Mouse (Mus musculus) lung, postnatal 25 days (tissue): Measurements from ENCODE around the gene Zranb2.

Source experiments
- DNase-seq: peaks from one replicate; pipeline ENCODE4 v3.0.0; 2022; ENCODE audit warnings: low spot score

The Zranb2 gene

DNA sequence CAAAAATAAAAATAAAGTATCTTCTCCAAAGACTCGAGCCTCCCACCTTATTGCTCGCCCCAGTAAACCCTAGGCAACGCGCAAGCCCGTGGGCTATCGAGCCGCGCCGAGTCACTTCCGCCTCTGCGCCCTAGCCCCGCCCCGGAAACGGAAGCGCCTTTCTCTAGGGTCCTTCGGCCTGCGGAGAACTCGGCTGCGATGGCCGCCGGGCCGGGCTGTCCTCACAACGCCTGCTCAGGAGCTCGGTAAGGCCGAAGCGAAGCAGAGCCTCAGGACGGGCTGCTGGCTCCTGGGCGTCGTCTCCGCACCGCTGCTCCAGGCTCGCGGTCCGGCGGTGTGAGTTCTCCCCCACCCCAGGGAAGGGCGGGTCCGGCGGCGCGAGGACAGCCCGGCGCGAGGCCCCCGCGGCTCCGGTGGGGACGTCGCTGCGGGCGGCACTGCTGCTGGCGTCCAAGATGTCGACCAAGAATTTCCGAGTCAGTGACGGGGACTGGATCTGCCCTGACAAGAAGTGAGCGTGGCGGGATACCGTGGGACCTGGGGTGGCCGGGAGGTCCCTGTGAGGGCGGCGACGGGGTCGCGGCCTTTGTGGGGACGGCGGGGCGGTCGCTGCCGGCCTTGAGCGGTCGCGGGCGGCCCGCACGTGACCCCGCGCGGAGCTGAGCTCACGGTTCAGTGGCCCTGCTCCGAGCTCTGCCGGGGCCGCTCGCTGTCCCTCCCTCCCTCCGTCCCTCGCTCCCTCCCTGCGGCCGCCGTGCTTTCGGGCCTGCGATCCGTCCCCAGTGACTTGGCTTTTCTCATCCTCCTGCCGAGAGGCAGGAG is at the start of gene Zranb2:
Gene Zranb2, plus strand, starts transcription at position 197 of the 822 bp plus-strand sequence.
- DNase-seq: peak; percentile 93

DNA sequence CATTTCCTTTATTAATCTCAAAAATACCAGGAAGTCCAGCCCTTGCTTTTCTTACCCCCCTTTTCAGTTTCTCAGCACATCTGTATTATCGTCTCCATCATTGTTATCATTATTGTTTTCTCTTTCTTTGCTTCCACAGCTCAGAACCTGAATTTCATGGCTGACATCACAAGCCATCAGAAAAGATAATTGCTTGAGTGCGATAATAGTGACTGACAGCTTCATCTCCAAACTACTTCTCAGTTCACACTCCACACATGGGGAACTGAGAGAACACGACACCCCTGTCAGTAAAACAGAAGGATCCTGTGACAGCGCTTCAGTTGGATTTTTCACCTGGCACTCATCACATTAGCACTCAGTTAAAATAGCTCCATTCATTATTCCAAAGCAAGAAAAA is 41.9 kb upstream of the Zranb2 start:
- no peak for DNase-seq

DNA sequence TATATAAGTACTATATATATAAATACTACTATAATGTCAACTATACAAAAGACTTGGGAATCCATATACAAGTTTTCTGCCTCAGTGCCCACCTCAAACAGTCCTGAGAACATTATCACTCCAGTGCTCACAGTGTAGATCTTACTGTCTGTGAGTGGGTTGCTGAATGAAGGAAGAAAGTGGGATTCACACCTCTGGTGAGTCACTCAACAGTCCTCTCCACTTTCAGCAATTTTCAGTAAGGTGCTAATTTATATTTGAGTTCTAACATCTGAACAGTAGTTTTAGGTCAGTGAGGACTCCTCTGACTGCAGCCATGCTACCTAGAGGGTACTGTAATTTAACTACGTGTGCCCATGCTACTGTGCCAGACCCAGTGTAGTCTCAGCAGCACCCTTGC is 31.7 kb upstream of the Zranb2 start:
- no peak for DNase-seq

DNA sequence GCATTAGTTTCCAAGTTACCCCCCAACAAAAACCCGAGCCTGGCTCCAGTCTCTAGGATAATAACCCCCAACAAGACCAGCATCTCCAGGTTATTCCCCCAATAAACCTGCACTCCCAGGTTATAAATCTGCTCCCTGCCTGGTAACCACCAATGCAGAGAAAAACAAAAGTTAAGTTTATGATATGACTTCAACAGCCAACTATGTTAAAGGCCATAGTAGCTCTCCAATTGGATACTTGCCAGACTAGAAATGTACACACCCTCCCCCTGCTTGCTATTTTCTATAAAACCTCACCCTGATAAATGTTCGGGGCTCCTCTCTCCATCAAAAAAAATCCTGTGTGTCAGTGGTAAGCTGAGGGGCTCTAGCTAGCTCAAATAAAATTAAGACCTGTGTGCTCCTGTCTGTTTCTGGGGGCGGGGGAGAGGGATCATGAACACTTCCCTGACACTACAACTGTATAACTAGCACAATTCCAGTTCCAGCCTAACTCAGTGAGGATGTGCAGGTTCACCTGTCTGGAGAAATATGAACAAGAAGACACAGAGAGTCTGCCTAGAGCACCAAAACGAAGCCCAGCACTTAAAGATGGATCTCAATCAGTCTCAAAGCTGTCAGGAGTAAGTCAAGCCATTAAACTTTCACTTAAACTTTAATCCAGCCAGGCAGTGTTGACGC is 19.7 kb upstream of the Zranb2 start:
- DNase-seq: no peak

DNA sequence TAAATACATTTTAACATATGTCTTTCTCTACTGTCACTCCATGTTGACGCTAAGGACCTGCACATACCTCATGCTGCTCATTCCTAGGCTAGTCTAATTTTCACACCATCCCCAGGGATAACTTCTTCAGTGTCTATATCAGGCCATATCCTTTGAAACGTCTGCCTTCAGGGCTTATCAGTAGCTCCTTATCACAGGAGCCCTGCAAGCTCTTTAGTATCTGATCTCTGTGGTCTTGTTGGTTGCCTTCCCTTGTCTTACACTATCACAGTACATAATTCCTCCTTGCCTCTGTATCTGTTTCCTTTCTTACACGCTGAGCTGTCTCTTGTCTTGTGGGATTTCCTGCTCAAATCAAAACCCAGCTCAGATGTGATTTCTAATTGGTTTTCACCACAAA is 17.5 kb upstream of the Zranb2 start:
- no peak for DNase-seq

DNA sequence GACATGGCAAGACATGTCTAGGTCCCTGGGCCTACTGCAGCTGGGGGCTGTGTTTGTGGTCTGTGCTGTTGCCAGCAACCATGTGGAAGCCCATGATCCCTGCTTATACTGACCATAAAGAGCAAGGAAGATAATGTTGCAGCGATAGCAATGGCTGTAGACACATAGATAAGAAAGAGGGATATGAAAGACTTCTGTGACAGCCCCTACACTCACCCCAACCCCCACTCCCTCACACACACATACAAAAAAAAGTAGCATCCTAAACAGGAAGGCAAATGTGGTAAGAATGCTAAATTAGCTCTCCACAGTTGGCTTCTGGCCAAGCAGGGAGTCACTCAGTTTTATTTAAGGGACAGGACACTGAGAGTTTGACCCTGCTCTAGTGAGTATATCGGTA is 16.0 kb upstream of the Zranb2 start:
- DNase-seq: no peak

DNA sequence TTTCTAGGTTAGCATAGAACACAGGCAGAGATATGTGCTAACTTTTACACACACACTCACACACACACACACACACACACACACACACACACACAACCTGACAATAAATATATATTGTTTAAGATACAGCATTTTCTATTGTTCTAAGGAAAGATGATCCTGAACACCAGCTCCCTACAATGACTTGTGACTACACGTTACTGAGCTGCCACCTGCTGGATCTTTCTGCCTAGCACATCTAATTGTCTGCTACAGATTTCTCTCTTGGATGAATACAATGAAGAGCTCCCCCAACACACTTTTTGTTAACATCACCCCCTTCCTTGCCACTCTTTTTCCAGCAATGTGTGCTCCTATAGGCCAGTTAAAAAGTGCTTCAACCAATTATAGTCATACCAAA is 13.5 kb upstream of the Zranb2 start:
- no peak for DNase-seq

DNA sequence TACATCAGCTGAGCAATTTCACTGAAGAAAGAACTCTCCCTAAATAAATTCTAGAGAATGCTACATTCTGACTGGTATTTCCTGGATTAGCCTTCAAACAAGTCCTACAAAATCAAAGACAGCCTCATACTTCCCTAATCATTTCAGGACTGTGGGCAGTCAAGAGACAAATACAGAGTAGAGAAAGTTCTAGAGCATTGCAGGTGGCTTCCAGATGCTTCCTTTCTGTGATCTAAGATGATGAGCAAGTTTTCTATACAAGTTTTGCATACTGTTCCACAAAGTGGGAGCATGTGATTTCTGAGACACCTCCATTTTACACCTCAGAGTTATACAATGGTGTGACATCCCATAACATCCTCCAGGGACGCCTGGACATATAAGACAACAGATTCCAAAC is 10.1 kb upstream of the Zranb2 start:
- DNase-seq: no peak

DNA sequence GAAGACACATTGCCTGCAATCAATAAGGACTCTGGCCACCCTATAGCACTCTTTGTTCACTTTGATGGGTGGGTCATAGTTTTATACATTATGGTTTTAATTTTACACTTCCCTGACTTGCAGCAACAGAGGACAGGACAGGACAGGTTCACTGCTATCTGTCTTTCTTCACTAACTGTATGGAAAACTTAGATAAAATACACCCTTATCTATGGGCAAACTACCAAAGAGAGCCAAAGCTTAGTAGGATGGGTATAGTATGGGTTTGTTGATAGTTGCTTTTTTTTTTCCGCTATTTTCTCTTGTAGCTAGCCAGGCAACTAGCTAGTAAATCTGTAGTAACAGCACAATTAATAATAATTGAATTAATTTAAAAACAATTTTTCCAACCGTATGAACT is 2.4 kb upstream of the Zranb2 start:
- no peak for DNase-seq

DNA sequence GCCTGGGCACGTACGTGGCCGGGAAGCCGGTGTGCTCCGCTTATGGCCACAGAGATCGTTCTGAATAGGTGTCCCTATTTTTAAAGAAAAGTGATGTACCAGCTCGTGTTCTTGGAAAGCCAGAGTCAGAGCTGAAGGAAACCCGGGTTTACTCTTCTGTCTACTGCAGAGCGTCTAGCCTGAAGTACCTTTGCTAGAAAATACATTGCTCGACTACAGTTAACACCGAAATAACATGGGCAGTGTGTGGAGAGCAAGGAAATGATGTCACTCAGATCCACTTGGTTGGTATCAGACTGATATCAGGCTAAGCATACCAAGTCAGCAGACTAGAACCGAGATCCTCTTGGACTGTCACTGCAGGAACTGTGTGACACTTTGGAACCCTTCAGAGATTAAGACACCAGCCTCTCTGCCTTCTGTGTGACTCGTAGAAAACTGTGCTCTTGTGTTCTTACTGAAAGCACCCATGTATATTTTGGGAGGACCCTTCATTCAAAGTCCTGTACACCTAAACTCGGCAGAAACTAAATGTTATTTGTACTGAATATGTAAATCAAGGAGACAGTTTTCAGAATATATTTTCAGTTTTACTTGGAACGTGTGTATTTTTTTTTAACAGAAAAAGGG is 941 bp downstream of the Zranb2 start:
- DNase-seq: peak; percentile 1

DNA sequence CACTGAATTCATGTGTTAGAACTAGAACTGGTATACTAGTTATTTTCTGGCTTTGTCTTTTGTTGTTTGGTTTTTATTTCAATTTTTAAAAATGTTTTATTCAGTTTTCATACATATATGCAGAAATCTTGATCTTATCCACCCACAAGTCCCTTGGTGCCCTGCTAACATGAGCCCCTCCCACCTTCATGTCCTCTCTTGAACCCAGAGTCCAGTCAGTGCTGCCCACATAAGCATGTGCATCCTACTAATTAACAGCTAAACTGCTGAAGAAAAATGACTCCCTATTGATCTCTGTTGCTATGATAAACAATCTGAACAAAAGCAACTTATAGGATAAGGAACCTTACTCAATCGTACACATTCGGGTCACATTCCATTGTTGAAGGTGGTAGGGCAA is 15.4 kb downstream of the Zranb2 start:
- DNase-seq: no peak

DNA sequence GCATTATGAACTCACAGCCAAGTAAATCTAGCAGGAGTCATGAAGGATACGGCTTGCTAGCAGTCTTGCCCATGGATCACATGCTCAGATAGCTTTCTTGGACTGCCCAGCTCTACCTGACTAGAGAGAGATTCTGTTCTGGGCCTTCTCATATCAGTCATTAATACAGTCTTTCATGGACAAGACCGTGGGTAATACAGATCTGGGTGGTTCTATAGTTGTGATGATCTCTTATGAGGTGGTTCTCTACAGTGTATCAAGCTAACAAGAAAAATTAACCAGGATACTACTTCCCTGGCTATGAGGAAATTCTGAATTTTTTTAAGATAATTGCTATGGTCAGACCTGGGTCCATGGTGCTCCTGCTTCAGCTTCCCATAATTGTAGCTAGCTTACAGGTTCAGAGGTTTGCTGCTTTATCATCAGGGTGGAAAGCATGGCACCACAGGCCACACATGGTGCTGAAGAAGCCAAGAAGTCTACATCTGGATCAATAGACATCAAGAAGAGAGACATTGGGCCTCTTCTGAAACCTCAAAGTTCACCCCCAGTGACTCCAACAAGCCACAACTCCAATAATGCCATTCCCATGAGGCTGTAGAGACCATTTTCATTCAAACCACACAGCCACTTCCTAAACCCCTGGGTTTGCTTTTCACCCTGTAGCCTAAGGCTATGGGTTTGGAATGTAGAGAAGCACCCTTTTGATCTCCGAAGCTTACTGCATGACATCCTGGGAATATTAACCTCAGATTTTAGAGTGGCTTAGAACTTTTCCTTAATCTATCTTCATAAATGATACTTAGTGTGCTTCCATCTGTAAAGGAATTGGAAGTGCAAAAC is 16.0 kb downstream of the Zranb2 start:
- DNase-seq: no peak

DNA sequence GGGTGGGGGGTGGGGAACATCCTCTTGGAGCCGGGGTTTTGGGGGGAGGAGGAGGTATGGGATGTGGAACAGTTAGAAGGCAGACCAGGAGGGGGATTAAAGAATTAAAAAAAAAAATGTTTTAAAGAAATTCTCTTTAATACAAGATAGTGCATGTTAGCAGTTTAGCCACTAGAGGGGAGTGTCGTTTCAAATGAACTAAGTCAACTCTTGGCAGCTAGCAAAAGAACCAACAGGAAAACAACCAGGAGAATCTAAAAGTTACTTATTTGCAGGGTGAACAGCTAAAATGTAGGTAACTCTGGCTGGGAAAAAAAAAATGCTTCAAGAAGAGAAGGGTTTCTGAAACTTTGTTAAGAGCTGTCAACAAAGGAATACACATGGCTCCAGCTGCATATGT is 31.2 kb downstream of the Zranb2 start:
- peak; percentile 19 for DNase-seq

DNA sequence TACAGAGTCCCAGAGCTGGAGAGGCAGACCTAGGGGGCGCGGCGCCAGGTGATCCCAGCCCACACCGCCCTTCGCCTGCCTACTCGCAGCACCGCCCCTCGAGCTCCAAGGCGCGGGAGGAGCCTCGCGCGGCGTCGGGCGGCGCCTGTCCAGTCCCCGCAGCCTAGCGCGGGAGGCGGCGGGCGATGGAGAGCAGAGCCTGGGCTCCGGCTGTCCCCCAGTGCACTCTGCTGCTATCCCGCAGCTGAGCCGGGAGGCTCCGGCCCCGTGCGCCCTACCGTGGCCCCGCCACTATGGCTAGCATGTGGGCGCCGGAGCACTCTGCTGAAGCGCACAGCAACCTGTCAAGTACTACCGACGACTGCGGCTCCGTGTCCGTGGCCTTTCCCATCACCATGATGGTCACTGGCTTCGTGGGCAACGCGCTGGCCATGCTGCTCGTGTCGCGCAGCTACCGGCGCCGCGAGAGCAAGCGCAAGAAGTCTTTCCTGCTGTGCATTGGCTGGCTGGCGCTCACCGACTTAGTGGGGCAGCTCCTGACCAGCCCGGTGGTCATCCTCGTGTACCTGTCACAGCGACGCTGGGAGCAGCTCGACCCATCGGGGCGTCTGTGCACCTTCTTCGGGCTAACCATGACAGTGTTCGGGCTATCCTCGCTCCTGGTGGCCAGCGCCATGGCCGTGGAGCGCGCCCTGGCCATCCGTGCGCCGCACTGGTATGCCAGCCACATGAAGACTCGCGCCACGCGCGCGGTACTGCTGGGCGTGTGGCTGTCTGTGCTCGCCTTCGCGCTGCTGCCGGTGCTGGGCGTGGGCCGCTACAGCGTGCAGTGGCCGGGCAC is 33.0 kb downstream of the Zranb2 start, which contains the start of gene Ptger3:
Gene Ptger3, plus strand, starts transcription at position 168 of the 841 bp plus-strand sequence.
- peak; percentile 11 for DNase-seq

DNA sequence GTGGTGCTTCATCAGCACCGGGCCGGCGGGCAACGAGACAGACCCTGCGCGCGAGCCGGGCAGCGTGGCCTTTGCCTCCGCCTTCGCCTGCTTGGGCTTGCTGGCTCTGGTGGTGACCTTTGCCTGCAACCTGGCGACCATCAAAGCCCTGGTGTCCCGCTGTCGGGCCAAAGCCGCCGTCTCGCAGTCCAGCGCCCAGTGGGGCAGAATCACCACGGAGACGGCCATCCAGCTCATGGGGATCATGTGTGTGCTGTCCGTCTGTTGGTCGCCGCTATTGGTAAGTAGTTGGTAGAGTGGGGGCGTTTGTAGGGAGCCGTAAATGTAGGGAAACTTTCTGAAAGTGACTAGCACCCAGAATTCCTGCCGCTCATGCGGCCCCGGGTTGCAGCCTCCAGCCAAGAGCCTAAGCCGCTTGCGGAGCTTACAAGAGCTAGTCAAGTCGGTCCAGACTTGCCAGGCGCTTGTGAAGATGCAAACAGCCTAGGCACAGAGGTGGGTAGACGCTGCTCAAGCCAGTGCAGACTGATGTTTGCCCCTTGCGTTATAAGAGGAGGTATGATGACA is 33.7 kb downstream of the Zranb2 start:
- no peak for DNase-seq

DNA sequence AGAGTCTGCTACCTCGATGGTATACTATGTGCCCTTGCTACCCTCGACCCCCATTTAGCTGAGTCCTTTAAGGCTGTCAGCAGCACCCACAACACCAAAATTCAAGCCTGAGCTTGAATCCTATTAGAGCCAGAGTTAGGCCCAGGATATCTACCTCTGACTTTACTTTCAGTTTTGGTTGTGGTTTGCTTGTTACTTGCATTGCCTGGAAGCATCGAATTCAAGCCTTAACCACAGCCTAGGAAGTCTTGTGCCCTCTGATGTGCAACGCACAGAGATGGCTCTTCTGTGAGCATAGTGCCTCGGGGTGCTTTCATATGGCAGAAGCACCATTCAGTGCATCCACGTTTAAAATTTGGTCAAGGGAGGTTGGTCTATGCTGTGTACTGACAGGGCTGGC is 38.1 kb downstream of the Zranb2 start:
- DNase-seq: no peak

DNA sequence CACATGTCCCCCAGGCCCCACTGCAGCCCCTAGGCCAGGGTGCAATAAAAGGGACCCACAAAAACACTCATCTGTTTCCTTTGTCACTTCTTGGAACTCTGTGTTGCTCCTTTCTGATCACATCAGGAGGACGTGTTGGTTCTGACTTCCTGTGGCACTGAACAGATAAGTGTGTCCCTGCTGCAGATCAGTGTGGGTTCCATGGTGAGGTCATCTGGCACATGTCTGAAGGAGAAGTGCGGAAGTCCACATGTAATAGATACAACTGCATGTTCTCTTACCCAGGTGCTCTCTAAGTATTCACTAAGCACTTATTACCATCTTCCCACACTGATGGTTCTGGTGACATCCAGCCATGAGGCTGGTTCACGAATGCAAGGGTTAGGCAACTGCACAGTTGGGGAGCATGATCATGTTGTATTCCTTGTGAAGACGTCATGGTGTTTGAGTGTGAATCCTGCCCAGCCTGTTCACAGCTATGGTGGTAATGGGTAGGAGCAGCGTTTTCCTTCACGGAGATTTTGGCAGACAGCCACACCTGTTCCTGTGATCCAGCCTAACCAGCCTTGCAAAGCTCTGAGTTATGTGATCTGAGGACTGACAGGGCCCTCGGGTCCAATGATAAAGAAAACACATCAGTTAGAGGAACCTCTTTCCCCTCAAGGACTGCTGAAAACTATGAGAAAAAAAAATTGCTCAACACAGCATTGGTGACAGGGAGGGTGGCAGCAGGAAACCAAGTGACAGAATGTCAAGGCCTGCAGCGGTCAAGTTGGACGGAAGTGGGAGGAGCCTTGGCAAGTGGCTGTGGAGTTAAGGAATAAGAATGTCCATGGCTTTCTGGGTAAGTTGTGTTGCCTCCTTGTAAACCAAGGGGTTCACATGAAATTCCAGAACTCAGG is 41.7 kb downstream of the Zranb2 start:
- no peak for DNase-seq

DNA sequence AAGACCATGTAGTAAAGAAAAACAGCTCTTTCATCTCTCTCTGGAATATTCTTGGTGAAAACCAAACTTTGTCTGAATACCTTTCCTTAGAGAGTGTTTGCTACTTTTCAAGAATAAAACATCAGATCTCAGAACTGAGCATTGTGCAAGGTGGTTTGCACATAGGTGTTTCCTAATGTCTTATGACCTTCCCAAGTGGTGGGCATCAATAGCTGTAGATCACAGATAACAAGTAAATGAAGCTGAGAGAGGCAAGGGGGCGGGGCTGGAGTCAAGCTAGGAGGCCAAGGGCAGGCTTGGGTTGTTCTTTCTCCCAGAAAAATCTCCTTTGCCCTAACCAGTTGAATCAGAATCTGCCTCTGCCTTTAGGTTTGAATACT is 42.4 kb downstream of the Zranb2 start:
- no peak for DNase-seq

DNA sequence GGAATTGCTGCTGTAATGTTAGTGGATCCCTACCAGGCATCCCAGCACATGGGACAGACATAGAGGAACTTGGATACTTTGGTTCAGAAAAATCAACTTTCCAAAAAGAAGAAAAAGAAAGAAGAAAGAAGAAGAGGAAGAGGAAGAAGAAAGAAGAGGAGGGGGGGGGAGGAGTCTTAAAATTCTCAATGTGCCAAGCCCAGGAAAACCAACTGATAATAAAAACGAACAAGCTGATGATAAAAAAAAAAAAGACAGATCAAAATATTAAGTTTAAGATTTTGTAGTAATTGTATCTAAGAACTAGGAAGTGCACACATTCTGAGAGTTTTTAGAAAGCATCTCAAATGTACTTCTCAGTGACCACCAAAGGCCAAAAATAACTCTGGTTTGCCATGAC is 42.9 kb downstream of the Zranb2 start:
- no peak for DNase-seq
